Mouse (Mus musculus): Measurements from ENCODE around the gene Dennd1a.

- no peak for TF ChIP-seq CTCF (IDR thresholded peaks at IDR 0.05)
- no peak for TF ChIP-seq EP300 (IDR thresholded peaks at IDR 0.05; ENCODE audit: insufficient read depth, low read depth, low read length)
Measured at GRCm38 (mm10) chr2:38093968-38094367, 193.2 kb downstream of the Dennd1a start.

Measured in heart, adult 2 months (tissue).